10 mouse cellular contexts compared by ENCODE assay signal in the genomic region with DNA sequence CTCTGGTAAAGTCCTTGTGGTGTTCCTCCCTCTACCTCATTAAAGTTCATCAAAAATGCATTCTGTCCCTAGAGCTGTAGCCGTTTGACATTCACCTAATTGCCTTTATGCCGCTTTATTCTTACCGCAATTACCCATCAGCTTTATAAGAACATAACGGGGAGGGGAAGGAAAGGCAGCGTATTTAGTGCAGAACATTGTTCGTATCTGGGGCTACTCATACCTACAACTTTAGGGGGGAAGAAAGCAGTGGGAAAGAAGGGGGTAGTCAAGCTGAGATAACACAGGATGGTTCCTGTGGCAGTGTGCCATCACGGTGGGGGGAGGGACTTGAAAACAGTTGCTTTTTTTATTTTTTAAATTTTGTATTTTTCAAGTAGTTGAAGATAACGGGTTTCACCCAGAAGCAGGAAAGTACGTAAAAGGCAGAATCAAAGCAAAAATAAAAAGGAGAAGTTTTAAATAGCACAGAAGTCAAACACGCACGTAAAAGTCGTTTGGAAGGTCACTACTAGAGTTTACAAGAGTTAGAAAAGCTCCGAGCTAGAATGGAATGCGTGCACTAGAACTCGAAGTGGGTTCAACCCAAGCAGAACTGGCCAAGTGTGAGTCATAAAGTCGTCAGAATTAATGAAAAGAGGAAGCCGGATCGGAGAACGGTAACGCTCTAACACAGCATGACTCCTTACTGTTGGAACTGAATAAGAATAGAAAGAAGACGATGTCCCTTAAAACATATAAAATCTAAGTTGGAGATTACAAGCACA. TPM values are rescaled to one million over a fixed set of nuclear protein-coding genes. Genes with fewer than 3 reads are reported as not detected.
DNase-seq lines count a peak whose midpoint lies in the region; ATAC-seq and TF ChIP-seq lines count a peak whose summit lies in the region.
"Had no signal": no experiment of that assay in that cellular context is flagged by ENCODE, and none has a peak within 500 bp of the region (broad histone marks: within the 10 kb centered on the region; RNA-seq: fewer than 3 reads in every experiment).

No protein-coding gene starts in this region.

- no peak overlapping the region for H3ac ChIP-seq in myocyte (ENCODE audit: control insufficient read depth, insufficient read length)

- WGBS in forebrain, embryonic 16.5 days, result 75% methylated on average over 21 of the region's 21 CpGs
- WGBS in hindbrain, embryonic 12.5 days, result 86% methylated on average over 21 of the region's 21 CpGs

- peak; percentile 11 for DNase-seq in heart, postnatal 4 days
- DNase-seq in heart, adult 11 months, result no peak
- peak; percentile 72 for DNase-seq in MEL-GATA-1-ER (ENCODE audit: extremely low read depth, low read depth)
- peak; percentile 43 for DNase-seq in kidney, postnatal 14 days
- no peak for DNase-seq in embryo, embryonic 10 days (ENCODE audit: low spot score)
- DNase-seq: right cerebral cortex, adult 18-20 months had no signal

- H3K9ac ChIP-seq in forebrain, embryonic 16.5 days (replicated peaks; ENCODE audit: low read depth, low read length), result no peak overlapping the region
- H3K9ac ChIP-seq in hindbrain, embryonic 12.5 days, result no peak overlapping the region
- H3K9ac ChIP-seq: hindbrain, embryonic 15.5 days had no signal

- H3K27me3 ChIP-seq in myocyte (ENCODE audit: control insufficient read depth, insufficient read depth, insufficient read length), result no peaks in the 10 kb centered on the region
- no peaks in the 10 kb centered on the region for H3K27me3 ChIP-seq in forebrain, embryonic 16.5 days (replicated peaks; ENCODE audit: control insufficient read depth, insufficient read depth, low read length)
- H3K27me3 ChIP-seq in hindbrain, embryonic 12.5 days, result no peaks in the 10 kb centered on the region
- H3K27me3 ChIP-seq: hindbrain, embryonic 15.5 days had no signal

- ATAC-seq in forebrain, embryonic 16.5 days, result no peak
- ATAC-seq in hindbrain, embryonic 12.5 days (ENCODE audit: low FRiP score), result no peak

- H3K4me1 ChIP-seq in forebrain, embryonic 16.5 days (replicated peaks; ENCODE audit: control insufficient read depth, insufficient read depth, low read length), result no peaks in the 10 kb centered on the region
- H3K4me1 ChIP-seq in hindbrain, embryonic 12.5 days, result no peaks in the 10 kb centered on the region
- H3K4me1 ChIP-seq: hindbrain, embryonic 15.5 days had no signal

- peak overlapping the region; percentile 41 for H3K4me2 ChIP-seq in myocyte (ENCODE audit: low read depth)
- no peak overlapping the region for H3K4me2 ChIP-seq in forebrain, embryonic 16.5 days (ENCODE audit: low read length)
- no peak overlapping the region for H3K4me2 ChIP-seq in hindbrain, embryonic 12.5 days (replicated peaks)
- H3K4me2 ChIP-seq: hindbrain, embryonic 15.5 days had no signal

- H3K27ac ChIP-seq in forebrain, embryonic 16.5 days (ENCODE audit: low read length), result no peak overlapping the region
- no peak overlapping the region for H3K27ac ChIP-seq in hindbrain, embryonic 12.5 days
- H3K27ac ChIP-seq: hindbrain, embryonic 15.5 days had no signal

- H3K36me3 ChIP-seq in myocyte (ENCODE audit: control insufficient read depth, insufficient read depth), result no peaks in the 10 kb centered on the region
- H3K36me3 ChIP-seq in forebrain, embryonic 16.5 days (ENCODE audit: control insufficient read depth, insufficient read depth), result no peaks in the 10 kb centered on the region
- H3K36me3 ChIP-seq in hindbrain, embryonic 12.5 days, result no peaks in the 10 kb centered on the region
- H3K36me3 ChIP-seq: hindbrain, embryonic 15.5 days had no signal

- no peaks in the 10 kb centered on the region for H3K9me3 ChIP-seq in forebrain, embryonic 16.5 days (ENCODE audit: control insufficient read depth, low read length)
- H3K9me3 ChIP-seq in hindbrain, embryonic 12.5 days (replicated peaks), result no peaks in the 10 kb centered on the region
- H3K9me3 ChIP-seq: hindbrain, embryonic 15.5 days had no signal

- no peak for TF ChIP-seq POLR2A in myocyte (IDR thresholded peaks at IDR 0.05; ENCODE audit: insufficient read length, low read depth)

- no peaks in the 10 kb centered on the region for H3K79me2 ChIP-seq in myocyte (ENCODE audit: control insufficient read depth, insufficient read depth)

- H3K4me3 ChIP-seq in myocyte, result no peak overlapping the region
- H3K4me3 ChIP-seq in forebrain, embryonic 16.5 days (replicated peaks; ENCODE audit: low read length), result no peak overlapping the region
- no peak overlapping the region for H3K4me3 ChIP-seq in hindbrain, embryonic 12.5 days
- H3K4me3 ChIP-seq: hindbrain, embryonic 15.5 days had no signal

TF ChIP-seq in myocyte, 11 proteins besides CTCF, POLR2A, EP300 and RAD21:
- TF ChIP-seq REST (IDR thresholded peaks at IDR 0.05; ENCODE audit: insufficient read depth, insufficient read length), result no peak
- no peak for TF ChIP-seq E2F4 (IDR thresholded peaks at IDR 0.05; ENCODE audit: insufficient read depth)
- TF ChIP-seq SRF (IDR thresholded peaks at IDR 0.05; ENCODE audit: control insufficient read depth, insufficient read length, low read depth), result no peak
- no peak for TF ChIP-seq TCF12 (IDR thresholded peaks at IDR 0.05; ENCODE audit: insufficient read depth, poor library complexity, severe bottlenecking)
- TF ChIP-seq USF1 (IDR thresholded peaks at IDR 0.05; ENCODE audit: low read depth), result no peak
- no peak for TF ChIP-seq CEBPB (IDR thresholded peaks at IDR 0.05; ENCODE audit: insufficient read depth, poor library complexity, severe bottlenecking)
- no peak for TF ChIP-seq MYOG (IDR thresholded peaks at IDR 0.05; ENCODE audit: control insufficient read depth in 1 of 3, insufficient read depth in 1 of 3, insufficient read length in 2 of 3, low read depth in 2 of 3)
- TF ChIP-seq TCF3 (IDR thresholded peaks at IDR 0.05; ENCODE audit: insufficient read length, low read depth), result no peak
- no peak for TF ChIP-seq MYOD1 (IDR thresholded peaks at IDR 0.05; ENCODE audit: control insufficient read depth in 1 of 3, insufficient read length in 2 of 3, low read depth in 2 of 3)
- TF ChIP-seq POLR2AphosphoS2 (IDR thresholded peaks at IDR 0.05; ENCODE audit: insufficient read length, low read depth), result no peak
- no peak for TF ChIP-seq MAX (IDR thresholded peaks at IDR 0.05; ENCODE audit: low read depth)

RNA-seq across cellular contexts. Expression of gene Cytip, which starts 34.6 kb away (rescaled TPM):
- total RNA-seq in heart, postnatal 4 days (2021), result 1 to 10 TPM in 1 of 2 experiments, under 1 TPM in 1; 0.97 to 1.2 TPM
- 0.05 TPM for polyA plus RNA-seq in myocyte (2012; fragmentation: generic; extraction: Trizol)
- 0.11 and 0.12 TPM in 2 replicates for polyA plus RNA-seq in forebrain, embryonic 16.5 days (2015; fragmentation: Nextera tagmentation; extraction: Ambion mirVana)
- 0.23 and 0.86 TPM in 2 replicates for polyA plus RNA-seq in hindbrain, embryonic 12.5 days (2016; fragmentation: Nextera tagmentation; extraction: Ambion mirVana)

Comparison
In these comparisons a context has a peak if more than half of its experiments do, and no peak if none do; other contexts are left out.
1. DNase-seq: peak in heart, postnatal 4 days (single experiment), MEL-GATA-1-ER (single experiment) and kidney, postnatal 14 days (single experiment); none in heart, adult 11 months (single experiment) and embryo, embryonic 10 days (single experiment).